In the genomic region with DNA sequence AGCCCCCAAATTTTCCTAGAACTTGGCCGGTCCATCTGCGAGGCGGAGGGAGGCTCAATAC, we compare ENCODE assay signal across 8 mouse cellular contexts. TPM values are rescaled to one million over a fixed set of nuclear protein-coding genes. Genes with fewer than 3 reads are reported as not detected.
DNase-seq lines count a peak whose midpoint lies in the region; ATAC-seq and TF ChIP-seq lines count a peak whose summit lies in the region.

A gene (minus strand): TSS at position 14 of the 61 bp plus-strand sequence.

- TF ChIP-seq CTCF in heart, postnatal 0 days (IDR thresholded peaks at IDR 0.05; ENCODE audit: low read depth), result no peak
- TF ChIP-seq CTCF in bone marrow, adult 2 months (IDR thresholded peaks at IDR 0.05; ENCODE audit: control insufficient read depth, insufficient read depth, low read length), result no peak

- 3% methylated on average over 3 of the region's 3 CpGs for WGBS in heart, postnatal 0 days
- 0% methylated on average over 3 of the region's 3 CpGs for WGBS in bone marrow, adult 2 months
- WGBS in hindbrain, embryonic 13.5 days, result 0% methylated on average over 3 of the region's 3 CpGs
- 4% methylated on average over 3 of the region's 3 CpGs for WGBS in midbrain, embryonic 13.5 days

- H3K27ac ChIP-seq in heart, postnatal 0 days (ENCODE audit: low read depth), result peak within 1 kb of the TSS; percentile 64
- H3K27ac ChIP-seq in bone marrow, adult 2 months (ENCODE audit: control insufficient read depth, insufficient read depth, low read depth, low read length, poor library complexity), result peak within 1 kb of the TSS; percentile 35; the same call in 1 of the 2 replicates
- H3K27ac ChIP-seq in hindbrain, embryonic 13.5 days, result peak within 1 kb of the TSS; percentile 83
- peak within 1 kb of the TSS; percentile 67 for H3K27ac ChIP-seq in midbrain, embryonic 13.5 days

- H3K27me3 ChIP-seq in heart, postnatal 0 days (ENCODE audit: control insufficient read depth, insufficient read depth, low read length), result no peaks in the 10 kb centered on the region
- H3K27me3 ChIP-seq in hindbrain, embryonic 13.5 days, result peaks cover 26% of the 10 kb centered on the region
- peaks cover 8% of the 10 kb centered on the region for H3K27me3 ChIP-seq in midbrain, embryonic 13.5 days

- peak within 1 kb of the TSS; percentile 93 for H3K4me3 ChIP-seq in heart, postnatal 0 days (ENCODE audit: low read depth, low read length)
- peak within 1 kb of the TSS; percentile 88 for H3K4me3 ChIP-seq in bone marrow, adult 2 months (replicated peaks; ENCODE audit: control insufficient read depth, low read depth, low read length)
- H3K4me3 ChIP-seq in hindbrain, embryonic 13.5 days, result peak within 1 kb of the TSS; percentile 75
- peak within 1 kb of the TSS; percentile 74 for H3K4me3 ChIP-seq in midbrain, embryonic 13.5 days (replicated peaks)

- DNase-seq in heart, postnatal 0 days (ENCODE audit: low spot score), result no peak
- DNase-seq in heart, postnatal 10 days, result no peak
- DNase-seq in left cerebral cortex, postnatal 14 days (ENCODE audit: low spot score in 2 of 2), result no peak
- no peak for DNase-seq in gastrocnemius, postnatal 36 days

- no peak for ATAC-seq in heart, postnatal 0 days (ENCODE audit: insufficient read depth, low read depth)
- no peak for ATAC-seq in hindbrain, embryonic 13.5 days (ENCODE audit: low FRiP score)
- no peak for ATAC-seq in midbrain, embryonic 13.5 days
- ATAC-seq in megakaryocyte progenitor cell, adult 5-6 weeks (replicated peaks; ENCODE audit: poor library complexity), result no peak

- H3K36me3 ChIP-seq in heart, postnatal 0 days (replicated peaks; ENCODE audit: control insufficient read depth, insufficient read depth, low read length), result peaks cover 5% of the 10 kb centered on the region; the same call in 1 of the 2 replicates
- H3K36me3 ChIP-seq in hindbrain, embryonic 13.5 days, result peaks cover 8% of the 10 kb centered on the region
- H3K36me3 ChIP-seq in midbrain, embryonic 13.5 days, result peaks cover 1% of the 10 kb centered on the region; the same call in 1 of the 2 replicates

- no peaks in the 10 kb centered on the region for H3K9me3 ChIP-seq in heart, postnatal 0 days (replicated peaks; ENCODE audit: control insufficient read depth, low read length)
- H3K9me3 ChIP-seq in hindbrain, embryonic 13.5 days, result no peaks in the 10 kb centered on the region
- H3K9me3 ChIP-seq in midbrain, embryonic 13.5 days, result no peaks in the 10 kb centered on the region

- intact Hi-C loops in heart, postnatal 10 days (cut with DNase I), result no loop called here
- intact Hi-C loops in left cerebral cortex, postnatal 14 days (cut with DNase I), result no loop called here
- intact Hi-C loops in gastrocnemius, postnatal 36 days (cut with DNase I), result no loop called here

- TF ChIP-seq EP300 in heart, postnatal 0 days (IDR thresholded peaks at IDR 0.05; ENCODE audit: low read depth), result no peak

- peak within 1 kb of the TSS; percentile 89 for H3K4me2 ChIP-seq in heart, postnatal 0 days (ENCODE audit: low read depth, low read length)
- H3K4me2 ChIP-seq in hindbrain, embryonic 13.5 days, result peak within 1 kb of the TSS; percentile 72
- peak within 1 kb of the TSS; percentile 64 for H3K4me2 ChIP-seq in midbrain, embryonic 13.5 days (replicated peaks)

- peak within 1 kb of the TSS; percentile 89 for H3K9ac ChIP-seq in heart, postnatal 0 days (replicated peaks; ENCODE audit: low read depth, low read length)
- peak within 1 kb of the TSS; percentile 93 for H3K9ac ChIP-seq in hindbrain, embryonic 13.5 days
- H3K9ac ChIP-seq in midbrain, embryonic 13.5 days (replicated peaks), result peak within 1 kb of the TSS; percentile 89

- TF ChIP-seq POLR2A in bone marrow, adult 2 months (IDR thresholded peaks at IDR 0.05; ENCODE audit: borderline replicate concordance, control insufficient read depth, low read depth, low read length), result no peak

- H3K4me1 ChIP-seq in heart, postnatal 0 days (ENCODE audit: control insufficient read depth, insufficient read depth), result peaks cover 11% of the 10 kb centered on the region; the same call in 1 of the 2 replicates
- no peaks in the 10 kb centered on the region for H3K4me1 ChIP-seq in bone marrow, adult 2 months (ENCODE audit: control insufficient read depth, insufficient read depth, low read length)
- peaks cover 30% of the 10 kb centered on the region for H3K4me1 ChIP-seq in hindbrain, embryonic 13.5 days (replicated peaks)
- peaks cover 24% of the 10 kb centered on the region for H3K4me1 ChIP-seq in midbrain, embryonic 13.5 days (replicated peaks)

RNA-seq across cellular contexts. Expression of the gene that starts here (rescaled TPM):
- 0.12 TPM in 1 of 2 replicates, not detected in the other for total RNA-seq in heart, postnatal 0 days (2014; rRNA removed; ENCODE audit: low replicate concordance)
- polyA plus RNA-seq in heart, postnatal 0 days (2015; fragmentation: Nextera tagmentation; extraction: Ambion mirVana), result 0.19 and 0.22 TPM in 2 replicates
- 1 to 10 TPM in 1 of 2 experiments, under 1 TPM in 1; 0.15 to 1.2 TPM for total RNA-seq in heart, postnatal 10 days (2021)
- polyA plus RNA-seq in bone marrow, adult 2 months (2011; ENCODE audit: insufficient read depth, insufficient read length, low replicate concordance, missing spikeins), result not detected in 2 replicates
- polyA plus RNA-seq in hindbrain, embryonic 13.5 days (2015; fragmentation: Nextera tagmentation; extraction: Ambion mirVana), result 0.52 and 0.71 TPM in 2 replicates
- polyA plus RNA-seq in midbrain, embryonic 13.5 days (2015; fragmentation: Nextera tagmentation; extraction: Ambion mirVana), result 0.62 and 0.66 TPM in 2 replicates
- total RNA-seq in left cerebral cortex, postnatal 14 days (2021), result 1 to 10 TPM; 4.7 to 5.3 TPM
- under 1 TPM; 0.18 to 0.62 TPM for total RNA-seq in gastrocnemius, postnatal 36 days (2021)
- 0.54 TPM in 1 of 2 replicates, not detected in the other for total RNA-seq in megakaryocyte progenitor cell, adult 5-6 weeks (2015)
- not detected in 2 replicates for total RNA-seq in megakaryocyte progenitor cell, adult 5-6 weeks (2017)
